Mouse (Mus musculus) CD4-positive, CD25-positive, alpha-beta regulatory T cell, adult 2 months (primary cell): ENCODE results near the gene Chic2.

ENCODE experiments used
- DNase-seq: peaks from one replicate; pipeline ENCODE4 v3.0.0-alpha.2; 2012; ENCODE audit warnings: low read depth, low spot score

Chic2 gene

DNA sequence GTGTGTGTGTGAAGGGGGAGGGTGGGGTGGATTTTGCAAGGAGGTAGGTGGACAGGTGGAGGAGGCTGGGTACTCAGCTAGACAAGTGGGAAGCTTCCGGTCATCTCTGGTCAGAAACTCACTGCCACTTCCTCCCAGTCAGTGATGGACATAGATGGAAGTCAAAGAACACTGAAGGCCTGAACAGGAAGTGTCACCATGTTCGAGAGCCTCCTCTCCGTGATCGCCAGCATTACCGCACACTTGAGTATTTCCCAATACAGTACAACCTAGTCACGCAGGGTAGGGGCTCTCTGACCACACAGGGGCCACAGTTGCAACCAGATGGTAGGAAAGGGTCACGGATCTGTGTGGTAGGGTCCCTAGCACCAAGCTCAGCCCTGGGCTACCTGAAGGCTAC, 69.1 kb downstream of the Chic2 start:
- DNase-seq = no peak

- DNase-seq = no peak
Observed at GRCm38 (mm10) chr5:74974726-74975411, 69.7 kb downstream of the Chic2 start.

GRCm38 (mm10) chr5:74974061-74974581, 70.5 kb downstream of the Chic2 start:
- DNase-seq = no peak

DNA sequence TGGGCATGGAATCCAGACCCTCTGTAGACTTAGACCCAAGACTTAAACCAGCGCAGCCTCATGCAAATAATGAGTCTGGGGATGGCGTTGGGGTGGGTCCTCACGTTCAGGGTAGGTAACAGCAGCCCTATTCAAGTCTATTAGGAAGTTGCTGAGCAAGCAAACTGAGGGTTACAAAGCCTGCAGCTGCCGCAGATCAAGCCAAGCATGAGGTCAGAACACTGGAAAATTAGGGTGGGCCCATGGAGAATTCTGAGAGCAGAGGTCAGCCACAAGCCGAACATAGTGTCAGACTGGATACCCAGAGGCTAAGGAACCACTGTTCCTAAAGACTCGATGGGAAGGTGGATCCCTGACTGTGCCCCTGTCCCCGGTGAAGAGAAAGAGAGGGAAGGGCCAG, 73.2 kb downstream of the Chic2 start:
- DNase-seq = no peak

DNA sequence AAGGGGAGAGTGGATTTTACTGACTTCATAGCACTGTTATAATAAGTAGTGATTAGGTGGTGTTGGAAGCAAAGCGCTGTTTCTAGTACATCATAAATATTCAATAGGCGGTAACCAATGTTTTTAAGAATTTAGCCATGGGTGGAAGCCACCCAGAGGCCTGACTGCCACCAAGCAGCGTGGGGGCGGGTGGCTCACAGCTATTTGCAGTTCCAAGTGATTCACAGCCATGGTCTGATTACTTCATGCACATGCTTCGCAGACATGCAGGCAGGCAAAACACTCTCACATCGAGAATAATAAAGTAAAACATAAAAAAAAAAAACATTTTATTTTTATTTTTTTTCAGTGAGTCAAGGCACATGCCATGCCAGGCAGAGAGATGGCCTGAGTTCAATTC, 75.2 kb downstream of the Chic2 start:
- no peak for DNase-seq

DNA sequence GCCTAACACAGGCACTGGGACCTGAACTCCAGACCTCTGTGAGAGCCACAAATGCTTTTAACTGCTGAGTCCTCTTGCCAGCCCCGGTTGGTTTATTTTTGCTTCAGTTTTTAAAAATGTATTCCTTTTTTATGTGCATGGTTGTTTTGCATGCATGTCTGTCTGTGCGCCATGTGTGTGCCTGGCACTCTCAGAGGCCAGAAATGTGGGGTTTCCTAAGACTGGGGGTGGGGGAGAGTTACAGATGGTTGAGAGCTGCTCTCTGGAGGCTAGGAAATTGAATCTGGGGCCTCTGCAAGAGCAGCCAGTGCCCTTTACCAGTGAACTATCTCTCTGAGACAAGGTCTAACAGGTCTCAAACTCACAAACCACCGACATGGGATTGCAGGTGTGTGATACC, 76.7 kb downstream of the Chic2 start:
- no peak for DNase-seq

DNA sequence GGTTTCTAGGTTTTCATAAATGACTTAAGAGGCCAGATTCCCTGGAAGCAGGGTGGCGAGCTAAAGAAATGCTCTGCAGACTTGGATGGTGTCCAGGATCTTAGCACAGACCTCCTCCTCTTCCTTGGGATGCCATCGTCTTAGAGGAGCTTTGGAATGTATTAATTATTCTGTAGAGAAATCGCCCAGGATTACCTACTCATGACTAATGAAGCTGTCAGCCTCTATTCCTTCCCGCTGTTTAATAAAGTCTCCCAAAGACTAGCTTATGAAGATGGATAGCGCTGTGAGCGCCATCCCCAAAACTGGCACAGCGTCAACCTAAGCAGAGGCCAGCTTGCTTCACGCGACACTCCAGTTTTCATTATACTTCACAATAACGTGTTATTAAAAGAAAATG, 77.7 kb downstream of the Chic2 start:
- DNase-seq = no peak

GRCm38 (mm10) chr5:74962771-74963170, 81.8 kb downstream of the Chic2 start:
- no peak for DNase-seq

- peak; percentile 45 for DNase-seq
Observed at GRCm38 (mm10) chr5:74960840-74961543, 83.6 kb downstream of the Chic2 start.

DNA sequence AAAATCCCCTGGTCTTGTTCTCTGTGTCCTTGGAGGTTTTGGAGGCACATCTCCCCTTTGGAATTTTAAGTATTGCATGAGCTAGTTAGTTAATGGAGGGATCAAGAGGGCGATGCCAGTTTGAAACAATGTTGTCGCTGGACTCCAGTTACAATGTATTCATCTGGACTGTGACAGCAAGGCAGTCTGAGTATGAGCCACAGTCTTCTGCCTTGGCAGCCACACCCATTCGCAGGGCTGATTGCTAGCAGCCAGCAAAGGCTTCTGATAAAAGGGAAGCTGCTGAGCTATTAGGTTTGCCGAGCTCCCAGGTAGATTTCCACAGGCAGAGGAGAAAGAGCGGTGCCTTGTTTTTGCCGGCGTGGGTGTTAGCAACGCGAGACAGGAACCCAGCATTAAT, 84.3 kb downstream of the Chic2 start:
- DNase-seq = no peak

DNA sequence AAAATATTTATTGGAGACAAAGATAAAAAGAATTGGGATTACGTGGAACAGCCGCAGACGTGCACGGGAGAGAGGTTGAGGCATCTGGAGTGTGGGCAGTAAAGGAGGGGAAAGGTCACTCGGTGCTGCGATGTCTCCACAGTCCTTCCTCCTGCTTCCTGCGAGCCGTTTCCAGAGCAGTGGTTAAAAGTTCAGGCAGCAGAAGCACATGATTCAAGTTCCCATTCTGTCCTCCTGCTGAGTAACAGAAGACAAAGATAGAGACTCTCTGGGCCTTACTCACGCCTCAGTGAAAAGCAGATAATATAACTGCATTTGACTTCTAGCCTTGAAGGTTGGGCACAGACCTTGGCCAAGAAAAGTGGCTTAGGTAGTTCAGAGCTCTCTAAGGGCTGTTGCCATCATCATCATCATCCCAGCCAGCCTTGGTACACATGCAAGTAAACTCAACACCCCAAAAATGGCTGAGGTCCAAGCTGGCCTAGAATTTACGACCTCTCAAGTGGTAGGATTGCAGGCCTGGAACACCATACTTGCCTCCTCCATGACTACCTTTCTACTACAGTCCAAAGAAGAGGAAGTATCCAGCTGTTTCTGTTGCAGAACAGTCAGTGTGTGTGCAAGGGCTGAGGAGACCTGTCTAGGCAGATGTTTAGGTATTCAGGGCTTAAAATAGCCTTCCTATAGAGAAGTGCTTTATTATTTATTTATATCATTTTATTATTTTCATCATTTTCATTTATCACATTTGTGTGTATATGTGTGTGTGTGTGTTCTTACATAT, 87.1 kb downstream of the Chic2 start:
- DNase-seq = no peak

DNA sequence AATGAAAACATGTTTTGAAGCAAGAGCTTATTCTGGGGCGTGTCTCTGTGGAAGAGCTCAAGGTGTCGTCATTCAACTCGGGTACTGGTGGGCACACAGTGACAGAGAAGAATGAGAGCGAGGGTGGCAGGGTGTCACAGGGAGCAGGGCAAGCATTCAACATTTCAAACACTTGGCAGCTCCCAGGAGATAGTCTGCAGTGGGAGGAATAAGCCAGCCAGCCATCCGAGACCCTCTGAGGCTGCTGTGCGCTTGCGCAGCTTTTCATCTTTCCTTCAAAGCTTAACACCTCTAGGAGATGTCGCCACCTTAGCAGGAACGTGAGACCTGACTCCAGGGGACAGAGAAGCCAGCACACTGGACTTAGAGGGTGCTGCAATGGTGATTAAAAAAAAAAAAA, 88.2 kb downstream of the Chic2 start:
- no peak for DNase-seq

DNA sequence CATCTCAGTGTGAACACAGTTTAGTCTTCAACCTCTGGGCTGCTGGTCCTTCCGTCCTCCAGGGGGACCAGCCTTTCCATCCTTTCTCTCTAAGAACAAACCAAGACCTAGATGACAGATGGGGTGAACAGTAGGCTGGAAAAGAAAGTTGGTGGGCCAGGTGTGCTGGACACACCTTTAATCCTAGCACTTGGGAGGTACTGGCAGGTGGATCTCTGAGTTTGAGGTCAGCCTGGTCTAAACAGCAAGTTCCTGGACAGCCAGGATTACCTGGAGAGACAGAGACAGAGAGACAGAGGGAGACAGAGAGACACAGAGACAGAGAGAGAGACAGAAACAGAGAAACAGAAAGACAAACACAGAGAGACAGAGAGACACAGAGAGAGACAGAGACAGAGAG, 89.0 kb downstream of the Chic2 start:
- no peak for DNase-seq

GRCm38 (mm10) chr5:74952938-74953337, 91.6 kb downstream of the Chic2 start:
- no peak for DNase-seq

GRCm38 (mm10) chr5:74951375-74951774, 93.2 kb downstream of the Chic2 start:
- DNase-seq = no peak

GRCm38 (mm10) chr5:74949298-74949697, 95.3 kb downstream of the Chic2 start:
- no peak for DNase-seq

DNA sequence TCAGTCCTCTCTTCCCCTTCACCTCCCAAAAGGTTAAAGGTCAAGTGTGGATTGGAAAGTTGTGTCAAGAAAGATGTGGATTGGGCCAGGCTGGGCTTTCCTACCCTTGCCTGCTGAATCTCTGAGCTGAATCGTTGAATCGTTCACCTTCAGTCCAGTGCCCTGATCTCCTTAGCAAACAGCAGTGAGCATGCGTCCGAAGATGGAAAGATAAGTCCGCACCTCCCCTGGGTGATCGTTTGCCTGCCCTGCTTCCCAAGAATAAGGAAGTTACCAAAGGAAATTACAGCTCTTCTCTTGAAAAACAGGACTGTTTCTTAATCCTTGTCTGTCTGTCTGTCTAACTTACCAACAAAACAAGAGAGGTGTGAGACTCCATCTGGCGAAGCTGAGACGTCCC, 96.1 kb downstream of the Chic2 start:
- DNase-seq = no peak
